Mouse (Mus musculus) midbrain, embryonic 12.5 days (tissue): ENCODE results near the gene Amhr2. TPM values are rescaled to one million over a fixed set of nuclear protein-coding genes. Genes with fewer than 3 reads are reported as not detected.

ENCODE experiments used
- ATAC-seq: fragments of 200-750 bp; cut with Nextera tagmentation; 2 replicates; pipeline ENCODE4 v1.8.0; 2017; ENCODE audit warnings: low read depth, moderate TSS enrichment, moderate library complexity; ENCODE audit not compliant: low FRiP score
- H3K27ac ChIP-seq: fragments of 300-500 bp; sonication (generic); replicated peaks from 2 replicates; pipeline ENCODE4 v1.5.1; 2016; ENCODE audit warnings: mild to moderate bottlenecking
- H3K27me3 ChIP-seq: fragments of 300-500 bp; sonication (generic); 2 replicates; pipeline ENCODE4 v1.6.1; 2016; ENCODE audit warnings: mild to moderate bottlenecking
- H3K36me3 ChIP-seq: fragments of 300-500 bp; sonication (generic); 2 replicates; pipeline ENCODE4 v1.6.1; 2016
- H3K4me1 ChIP-seq: fragments of 300-500 bp; sonication (generic); 2 replicates; pipeline ENCODE4 v1.6.1; 2016
- H3K4me2 ChIP-seq: fragments of 300-500 bp; sonication (generic); replicated peaks from 2 replicates; pipeline ENCODE4 v1.6.1; 2016; ENCODE audit warnings: mild to moderate bottlenecking, moderate library complexity
- H3K4me3 ChIP-seq: fragments of 300-500 bp; sonication (generic); 2 replicates; pipeline ENCODE4 v1.5.1; 2016; ENCODE audit warnings: mild to moderate bottlenecking
- H3K9ac ChIP-seq: fragments of 300-500 bp; sonication (generic); replicated peaks from 2 replicates; pipeline ENCODE4 v1.6.1; 2016; ENCODE audit warnings: mild to moderate bottlenecking, moderate library complexity
- H3K9me3 ChIP-seq: fragments of 300-500 bp; sonication (generic); 2 replicates; pipeline ENCODE4 v1.6.1; 2016; ENCODE audit warnings: mild to moderate bottlenecking
- WGBS: fragments of 180-500 bp; shearing (Covaris S2); methylation state at CpG from one replicate; pipeline ENCODE4 v1.1.7; 2016; 5-methylcytosine and 5-hydroxymethylcytosine counted together
- polyA plus RNA-seq: library from polyadenylated mRNA; unstranded; fragments of >200 nt; fragmentation: Nextera tagmentation; extraction: Ambion mirVana; gene quantifications from 2 replicates; pipeline ENCODE4 v1.2.1, GENCODE M21; 2016

The Amhr2 gene
- polyA plus RNA-seq, 1 experiment from 2014 or later = not detected

DNA sequence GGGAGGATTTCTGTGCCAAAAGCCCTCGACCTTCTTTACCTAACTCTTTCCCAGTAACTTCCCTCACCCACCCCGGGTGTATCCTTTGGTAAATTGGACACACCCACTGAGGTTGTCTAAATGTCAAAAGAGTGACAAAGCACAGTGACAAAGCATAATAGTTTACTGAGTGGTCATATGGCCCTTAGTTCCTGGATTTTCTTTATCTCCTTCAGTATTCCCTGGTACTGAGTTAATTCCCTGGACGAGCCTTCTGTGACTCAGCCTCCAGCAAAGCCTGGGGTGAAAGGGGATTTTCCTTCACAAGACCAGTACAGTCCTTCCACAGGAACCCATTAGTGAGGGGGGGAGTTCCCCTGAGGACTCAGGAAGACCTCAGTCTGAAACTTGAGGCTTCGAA, 15.8 kb downstream of the Amhr2 start:
- Histone ChIP-seq H3K27ac (no peak overlapping the region), H3K36me3 (peaks cover 9% of the 10 kb centered on the region), H3K4me1 (peaks cover 10% of the 10 kb centered on the region), H3K9ac (no peak overlapping the region), H3K27me3 (no peaks in the 10 kb centered on the region), H3K4me2 (no peak overlapping the region), H3K4me3 (no peak overlapping the region), H3K9me3 (no peaks in the 10 kb centered on the region)
- ATAC-seq = no peak
- WGBS = 78% methylated on average over 4 of the region's 4 CpGs

DNA sequence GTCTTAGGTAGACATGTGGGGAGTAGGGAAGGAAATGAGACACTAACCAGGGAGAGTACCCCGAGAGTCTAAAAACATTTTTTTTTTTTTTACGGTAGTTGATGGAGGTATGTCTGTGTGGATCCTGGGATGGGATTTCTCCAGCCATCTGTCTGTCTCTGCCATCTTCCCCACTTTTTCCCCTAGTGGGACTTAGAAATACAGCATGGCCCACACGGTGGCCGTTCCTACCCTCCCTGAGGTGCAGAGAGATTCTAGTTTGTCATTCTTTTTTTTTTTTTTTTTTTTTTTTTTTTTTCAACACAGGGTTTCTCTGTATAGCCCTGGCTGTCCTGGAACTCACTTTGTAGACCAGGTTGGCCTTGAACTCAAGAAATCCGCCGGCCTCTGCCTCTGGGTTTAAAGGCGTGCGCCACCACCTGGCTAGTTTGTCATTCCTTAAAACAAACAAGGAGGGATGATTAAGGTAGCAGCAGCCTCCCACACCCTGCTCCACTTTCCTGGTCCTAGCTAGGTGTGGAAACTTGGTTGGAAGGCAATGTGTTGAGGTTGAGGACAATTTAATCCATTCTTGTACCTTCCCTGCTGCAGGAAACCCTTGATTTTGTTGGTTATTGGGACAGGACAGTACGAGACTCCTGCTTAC, 16.4 kb downstream of the Amhr2 start:
- Histone ChIP-seq H3K4me1 (peaks cover 10% of the 10 kb centered on the region), H3K9me3 (no peaks in the 10 kb centered on the region), H3K36me3 (peaks cover 9% of the 10 kb centered on the region), H3K27ac (no peak overlapping the region), H3K4me3 (no peak overlapping the region), H3K4me2 (no peak overlapping the region), H3K9ac (no peak overlapping the region), H3K27me3 (no peaks in the 10 kb centered on the region)
- 86% methylated on average over 9 of the region's 9 CpGs for WGBS
- no peak for ATAC-seq

DNA sequence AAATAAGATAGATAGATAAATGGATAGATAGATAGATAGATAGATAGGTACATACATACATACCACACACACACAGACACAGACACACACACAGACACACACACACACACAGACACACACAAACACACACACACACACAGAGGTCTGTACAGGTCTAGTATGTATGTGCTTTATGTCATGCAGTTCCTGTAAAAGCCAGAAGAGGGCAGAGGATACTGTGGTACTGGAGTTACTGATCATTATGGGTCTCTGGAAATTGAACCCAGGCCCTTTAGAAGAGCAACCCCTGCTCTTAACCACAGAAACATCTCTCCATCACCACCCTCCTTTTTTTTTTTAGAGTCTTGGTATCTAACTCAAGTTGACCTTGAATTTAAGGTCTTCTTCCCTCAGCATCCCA, 18.5 kb downstream of the Amhr2 start:
- H3K9me3 ChIP-seq = 0 out of 2 replicates have a peak, but pooled peaks cover 3% of the 10 kb centered on the region
- no peak overlapping the region for H3K4me2 ChIP-seq
- H3K27me3 ChIP-seq = no peaks in the 10 kb centered on the region
- no peak overlapping the region for H3K4me3 ChIP-seq
- H3K27ac ChIP-seq = no peak overlapping the region
- H3K9ac ChIP-seq = no peak overlapping the region
- ATAC-seq = no peak
- H3K36me3 ChIP-seq = peaks cover 9% of the 10 kb centered on the region
- H3K4me1 ChIP-seq = peaks cover 10% of the 10 kb centered on the region

DNA sequence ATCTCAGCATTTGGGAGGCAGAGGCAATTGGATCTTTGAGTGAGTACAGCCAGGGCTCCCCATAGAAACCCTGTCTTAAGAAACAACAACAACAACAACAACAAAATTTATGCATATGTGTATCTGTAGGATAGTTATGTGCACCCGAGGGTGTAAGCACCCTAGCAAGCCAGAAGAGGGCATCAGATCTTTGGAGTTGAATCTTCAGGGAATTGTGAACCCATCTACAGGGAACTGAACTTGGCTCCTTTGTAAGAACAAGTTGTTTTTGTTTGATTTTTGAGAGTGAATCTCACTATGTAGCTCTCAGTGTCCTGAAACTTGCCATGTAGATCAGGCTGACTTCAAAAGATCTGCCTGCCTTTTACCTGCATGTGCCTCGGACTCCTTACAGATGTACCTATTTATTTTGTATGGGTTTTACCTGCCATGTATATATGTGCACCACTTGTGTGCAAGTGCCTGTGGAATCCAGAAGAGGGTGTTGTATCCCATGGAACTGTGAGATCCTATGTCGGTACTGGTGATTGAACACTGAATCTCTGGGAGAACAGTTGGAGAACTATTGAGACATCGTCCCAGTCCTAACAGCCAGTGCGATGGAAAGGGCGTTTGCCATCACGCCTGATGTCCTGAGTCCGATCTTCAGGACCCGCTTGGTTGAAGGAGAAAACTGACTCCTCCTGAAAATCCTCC, 23.7 kb downstream of the Amhr2 start:
- Histone ChIP-seq H3K9ac (no peak overlapping the region), H3K4me2 (no peak overlapping the region), H3K9me3 (0 out of 2 replicates have a peak, but pooled peaks cover 3% of the 10 kb centered on the region), H3K4me1 (peaks cover 16% of the 10 kb centered on the region), H3K27me3 (no peaks in the 10 kb centered on the region), H3K27ac (no peak overlapping the region), H3K36me3 (peaks cover 5% of the 10 kb centered on the region; the same call in 1 of the 2 replicates), H3K4me3 (no peak overlapping the region)
- no peak for ATAC-seq
- WGBS = 98% methylated on average over 9 of the region's 9 CpGs

DNA sequence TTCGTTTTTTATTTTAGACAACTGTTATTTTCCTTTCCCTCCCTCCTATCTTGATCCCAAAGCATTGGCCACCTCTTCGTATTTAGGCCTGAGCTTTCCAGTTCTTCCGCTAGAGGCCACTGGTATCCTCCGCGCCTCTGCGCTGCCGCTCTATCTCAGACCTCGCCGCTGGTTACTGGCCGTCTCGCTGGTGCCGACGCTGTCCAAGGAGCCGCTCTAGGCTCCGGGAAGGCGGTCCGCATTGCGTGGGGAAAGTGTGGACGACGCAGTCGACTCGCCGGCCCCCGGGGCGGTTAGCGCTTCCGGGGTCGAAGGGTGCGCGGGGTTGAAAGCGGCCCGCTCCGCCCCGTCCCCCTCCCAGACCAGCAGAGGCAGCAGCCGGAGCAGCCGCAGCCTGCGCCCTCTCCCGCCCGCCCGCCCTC, 25.0 kb downstream of the Amhr2 start, which contains the start of gene Pcbp2:
TSS of gene Pcbp2 (plus strand) at position 357 of the 422 bp plus-strand sequence.
- peak within 1 kb of the TSS; percentile 96 for H3K27ac ChIP-seq
- H3K4me2 ChIP-seq = peak within 1 kb of the TSS; percentile 62
- WGBS = under 1% methylated on average over 34 of the region's 40 CpGs
- H3K27me3 ChIP-seq = no peaks in the 10 kb centered on the region
- H3K36me3 ChIP-seq = peaks cover 18% of the 10 kb centered on the region
- peak within 1 kb of the TSS; percentile 74 for H3K4me3 ChIP-seq
- peak within 1 kb of the TSS; percentile 94 for H3K9ac ChIP-seq
- H3K4me1 ChIP-seq = peaks cover 16% of the 10 kb centered on the region
- peak; percentile 99 for ATAC-seq
- H3K9me3 ChIP-seq = 0 out of 2 replicates have a peak, but pooled peaks cover 3% of the 10 kb centered on the region

DNA sequence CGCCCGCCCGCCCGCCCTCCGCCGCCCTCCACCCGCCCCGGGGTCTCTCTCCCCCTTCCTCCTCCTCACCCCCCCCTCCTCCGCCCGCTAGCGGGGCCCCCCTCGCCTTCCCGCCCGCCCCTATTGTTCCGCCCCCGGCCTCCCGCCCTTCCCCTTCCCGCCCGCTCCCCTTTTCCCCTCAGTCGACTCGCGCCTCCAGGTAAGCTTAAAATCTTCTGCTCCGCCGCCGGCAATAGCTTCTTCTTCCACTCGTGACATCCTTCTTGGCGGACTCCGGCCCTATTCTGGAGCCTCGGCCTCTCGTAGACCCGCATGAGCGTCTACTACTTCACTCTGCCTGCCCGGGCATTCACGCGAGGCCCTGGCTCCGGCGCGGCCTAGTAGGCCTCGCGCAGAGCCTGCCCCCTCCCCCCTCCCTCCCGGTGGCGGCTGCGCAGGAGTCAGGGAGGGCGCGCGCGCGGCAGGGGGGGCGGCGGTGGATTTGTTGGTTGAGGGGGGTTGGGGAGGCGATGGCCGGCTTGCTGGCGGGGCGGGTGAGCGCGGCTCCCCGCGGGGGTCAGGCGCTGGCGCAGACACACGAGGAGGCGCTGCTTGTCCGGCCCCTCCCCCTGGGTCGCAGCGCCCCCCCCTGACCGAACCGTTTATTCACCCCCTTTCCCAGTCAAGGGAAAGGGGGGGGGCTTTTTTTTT, 25.6 kb downstream of the Amhr2 start:
- Histone ChIP-seq H3K4me3 (peak overlapping the region; percentile 74), H3K9ac (peak overlapping the region; percentile 94), H3K9me3 (0 out of 2 replicates have a peak, but pooled peaks cover 3% of the 10 kb centered on the region), H3K27ac (peak overlapping the region; percentile 96), H3K27me3 (no peaks in the 10 kb centered on the region), H3K4me1 (peaks cover 16% of the 10 kb centered on the region), H3K4me2 (peak overlapping the region; percentile 62), H3K36me3 (peaks cover 24% of the 10 kb centered on the region)
- ATAC-seq = peak; percentile 64
- WGBS = under 1% methylated on average over 43 of the region's 67 CpGs

DNA sequence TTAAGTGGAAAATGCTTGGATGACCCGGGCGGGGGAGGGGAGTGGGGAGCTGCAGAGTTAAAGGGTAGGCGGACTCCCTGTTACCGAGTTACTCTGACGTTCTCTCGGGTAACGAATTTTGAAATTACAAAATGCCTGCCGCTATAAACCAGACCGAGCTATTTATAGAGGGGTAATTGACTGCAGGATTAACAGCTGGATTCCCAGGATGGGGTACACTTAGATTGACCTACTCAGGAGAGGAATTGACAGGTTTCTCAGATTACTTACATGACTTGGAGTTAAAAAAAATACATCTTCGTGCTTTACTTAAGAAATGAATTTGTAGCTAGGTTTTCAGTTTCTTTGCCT, 26.1 kb downstream of the Amhr2 start:
- H3K36me3 ChIP-seq = peaks cover 29% of the 10 kb centered on the region
- H3K4me2 ChIP-seq = peak overlapping the region; percentile 62
- ATAC-seq = no peak; the same call in 1 of the 2 replicates
- no peaks in the 10 kb centered on the region for H3K27me3 ChIP-seq
- H3K4me3 ChIP-seq = peak overlapping the region; percentile 74
- peak overlapping the region; percentile 94 for H3K9ac ChIP-seq
- peak overlapping the region; percentile 96 for H3K27ac ChIP-seq
- WGBS = 0% methylated on average over 10 of the region's 10 CpGs
- H3K9me3 ChIP-seq = 0 out of 2 replicates have a peak, but pooled peaks cover 3% of the 10 kb centered on the region
- H3K4me1 ChIP-seq = peaks cover 16% of the 10 kb centered on the region

DNA sequence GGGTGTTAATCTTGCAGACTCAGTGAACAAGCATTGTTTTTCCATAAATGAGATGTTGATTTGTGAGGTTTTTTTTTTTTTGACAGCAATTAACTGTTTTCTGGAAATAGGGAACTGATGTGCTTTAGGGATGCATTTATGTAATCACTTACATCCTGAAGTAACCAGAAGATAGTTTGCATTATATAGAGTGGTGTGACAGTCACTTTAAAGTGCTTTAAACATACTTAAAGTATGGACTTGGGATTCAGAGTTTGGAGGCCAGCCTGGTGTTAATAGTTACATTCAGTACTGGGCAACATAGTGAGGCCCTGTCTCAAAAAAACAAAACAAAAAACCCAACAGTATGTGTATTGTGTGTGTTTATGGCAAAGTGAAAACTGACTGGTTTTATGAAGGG, 26.6 kb downstream of the Amhr2 start:
- H3K9me3 ChIP-seq = 0 out of 2 replicates have a peak, but pooled peaks cover 3% of the 10 kb centered on the region
- ATAC-seq = no peak
- H3K4me2 ChIP-seq = peak overlapping the region; percentile 62
- no peak overlapping the region for H3K27ac ChIP-seq
- no peaks in the 10 kb centered on the region for H3K27me3 ChIP-seq
- H3K36me3 ChIP-seq = peaks cover 34% of the 10 kb centered on the region
- peak overlapping the region; percentile 94 for H3K9ac ChIP-seq
- peaks cover 16% of the 10 kb centered on the region for H3K4me1 ChIP-seq
- H3K4me3 ChIP-seq = peak overlapping the region; percentile 74

DNA sequence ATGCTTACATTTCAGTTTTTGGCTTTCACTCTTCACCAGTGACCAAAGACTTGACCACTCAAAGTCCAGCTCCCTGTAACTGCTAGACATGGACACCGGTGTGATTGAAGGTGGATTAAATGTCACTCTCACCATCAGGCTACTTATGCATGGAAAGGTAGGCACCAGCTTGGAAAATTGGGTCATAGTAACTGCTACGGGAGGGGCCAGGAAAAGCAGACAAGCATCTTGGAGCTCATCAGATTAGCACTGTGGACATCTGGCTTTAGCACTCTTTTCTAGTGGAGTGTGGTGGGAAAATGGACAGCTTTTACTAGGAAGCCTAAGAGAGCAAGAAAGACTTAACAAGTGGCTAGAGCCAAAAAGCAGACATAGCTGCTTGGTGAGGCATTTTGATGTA, 28.1 kb downstream of the Amhr2 start:
- no peak for ATAC-seq
- Histone ChIP-seq H3K9ac (no peak overlapping the region), H3K9me3 (0 out of 2 replicates have a peak, but pooled peaks cover 3% of the 10 kb centered on the region), H3K4me1 (peaks cover 16% of the 10 kb centered on the region), H3K36me3 (peaks cover 48% of the 10 kb centered on the region), H3K27ac (no peak overlapping the region), H3K27me3 (no peaks in the 10 kb centered on the region), H3K4me2 (no peak overlapping the region), H3K4me3 (no peak overlapping the region)
- WGBS = 61% methylated on average over 2 of the region's 2 CpGs

DNA sequence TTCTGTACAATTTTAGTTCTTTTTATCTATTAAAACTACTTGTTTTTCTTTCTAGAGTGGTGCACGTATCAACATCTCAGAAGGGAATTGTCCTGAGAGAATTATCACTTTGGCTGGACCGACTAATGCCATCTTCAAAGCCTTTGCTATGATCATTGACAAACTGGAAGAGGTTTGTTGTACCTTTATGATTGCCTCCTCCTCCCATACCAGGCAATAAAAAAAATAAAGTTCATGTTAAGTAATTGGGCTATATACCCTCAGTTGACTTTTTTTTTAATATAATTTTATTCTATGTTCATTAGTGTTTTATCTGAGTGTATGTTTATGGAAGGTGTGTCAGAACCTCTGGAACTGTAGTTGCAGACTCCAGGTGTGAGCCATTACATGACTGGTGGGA, 29.4 kb downstream of the Amhr2 start:
- Histone ChIP-seq H3K36me3 (peaks cover 60% of the 10 kb centered on the region), H3K27me3 (no peaks in the 10 kb centered on the region), H3K9me3 (no peaks in the 10 kb centered on the region), H3K4me2 (no peak overlapping the region), H3K27ac (no peak overlapping the region), H3K4me3 (no peak overlapping the region), H3K4me1 (peaks cover 16% of the 10 kb centered on the region), H3K9ac (no peak overlapping the region)
- no peak for ATAC-seq
- 93% methylated on average over 2 of the region's 2 CpGs for WGBS

DNA sequence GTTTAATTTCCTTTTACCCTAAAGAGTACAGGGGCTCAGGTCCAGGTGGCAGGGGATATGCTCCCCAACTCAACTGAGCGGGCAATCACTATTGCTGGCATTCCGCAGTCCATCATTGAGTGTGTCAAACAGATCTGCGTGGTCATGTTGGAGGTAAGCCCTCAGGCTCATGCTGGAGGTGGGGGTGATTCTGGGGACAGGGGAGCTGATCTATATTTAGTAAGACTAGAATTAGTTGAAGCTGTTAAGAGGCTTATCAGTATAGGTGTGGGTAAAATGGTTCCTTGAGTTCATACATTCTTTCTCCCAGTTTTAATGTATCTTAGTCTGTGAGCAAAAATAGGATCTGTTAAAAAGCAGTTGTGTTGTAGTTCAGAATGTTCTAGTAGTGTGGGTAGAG, 38.0 kb downstream of the Amhr2 start:
- no peaks in the 10 kb centered on the region for H3K4me1 ChIP-seq
- WGBS = 88% methylated on average over 3 of the region's 3 CpGs
- no peaks in the 10 kb centered on the region for H3K27me3 ChIP-seq
- ATAC-seq = no peak
- H3K9ac ChIP-seq = no peak overlapping the region
- no peaks in the 10 kb centered on the region for H3K9me3 ChIP-seq
- no peak overlapping the region for H3K4me3 ChIP-seq
- H3K36me3 ChIP-seq = peaks cover 82% of the 10 kb centered on the region
- no peak overlapping the region for H3K27ac ChIP-seq
- no peak overlapping the region for H3K4me2 ChIP-seq

DNA sequence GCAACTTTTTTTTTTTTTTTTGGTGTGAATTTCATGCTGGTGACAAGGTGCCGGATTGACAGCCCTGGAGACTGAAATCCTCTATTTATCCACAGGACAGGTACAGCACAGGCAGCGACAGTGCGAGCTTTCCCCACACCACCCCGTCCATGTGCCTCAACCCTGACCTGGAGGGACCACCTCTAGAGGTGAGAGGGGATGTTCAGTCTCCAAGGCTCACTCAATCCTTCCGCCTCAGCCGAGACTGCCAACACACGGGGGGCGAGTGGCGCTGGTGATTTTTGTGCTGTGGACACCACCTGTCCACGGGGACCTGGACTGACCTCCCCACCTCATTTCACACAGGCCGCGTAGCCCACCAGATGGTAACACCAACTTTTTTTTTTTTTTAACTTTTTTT, 40.7 kb downstream of the Amhr2 start:
- WGBS = 95% methylated on average over 12 of the region's 12 CpGs
- peaks cover 86% of the 10 kb centered on the region for H3K36me3 ChIP-seq

More for the DNA sequence above, 40.7 kb downstream of the Amhr2 start:
- no peak for ATAC-seq
- Histone ChIP-seq H3K27me3 (no peaks in the 10 kb centered on the region), H3K9ac (no peak overlapping the region), H3K27ac (no peak overlapping the region), H3K4me1 (no peaks in the 10 kb centered on the region), H3K4me2 (no peak overlapping the region), H3K9me3 (no peaks in the 10 kb centered on the region), H3K4me3 (no peak overlapping the region)
